Mouse (Mus musculus): Measurements from ENCODE around the gene Psmb5.
A peak's percentile ranks its signal among the peaks of the same experiment; 100 is the strongest.

DNA sequence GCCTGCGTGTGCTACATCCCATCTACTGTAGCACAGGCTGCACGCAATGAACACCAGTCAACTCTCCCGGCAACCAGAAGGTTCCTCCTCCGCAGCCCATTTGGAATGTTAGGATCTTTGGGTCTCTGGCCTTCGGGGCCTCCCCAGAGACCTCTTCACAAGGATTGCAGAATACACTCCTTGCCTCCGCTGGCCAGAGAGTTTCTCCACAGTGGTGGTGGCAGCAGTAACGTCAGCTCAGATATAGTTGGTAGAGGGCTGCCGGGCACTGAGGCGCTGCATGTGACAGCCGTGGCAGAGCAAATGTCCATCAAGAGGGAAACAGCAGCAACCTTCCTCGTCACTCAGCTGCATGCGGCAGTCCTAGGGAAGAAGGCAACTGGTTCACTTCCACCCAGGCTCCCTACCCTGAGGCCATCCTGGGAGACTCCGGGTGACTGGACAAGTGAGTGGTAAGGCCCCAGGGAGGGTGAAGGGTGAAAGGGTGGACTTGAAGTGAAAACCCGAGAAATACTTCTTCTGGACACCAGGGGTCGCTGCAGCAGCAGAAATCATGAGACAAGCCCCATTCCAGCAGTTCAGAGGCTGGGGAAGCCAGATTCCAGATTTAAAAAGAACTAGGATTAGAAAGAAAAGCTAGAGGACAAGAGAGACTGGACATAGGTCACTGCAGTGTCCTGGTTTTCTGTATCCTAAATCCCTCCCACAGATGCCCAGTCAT, 49.0 kb downstream of the Psmb5 start:
- TF ChIP-seq CTCF (IDR thresholded peaks at IDR 0.05; ENCODE audit: control insufficient read depth, insufficient read depth, insufficient replicate concordance, low read depth, low read length) (peak; percentile 50; the same call in 1 of the 2 replicates), POLR2A (IDR thresholded peaks at IDR 0.05; ENCODE audit: control insufficient read depth, low read depth, low read length) (no peak)

Measured in testis, adult 2 months (tissue).